Mouse (Mus musculus): Measurements from ENCODE around the gene Diras2.
A peak's percentile ranks its signal among the peaks of the same experiment; 100 is the strongest.

The Diras2 gene

DNA sequence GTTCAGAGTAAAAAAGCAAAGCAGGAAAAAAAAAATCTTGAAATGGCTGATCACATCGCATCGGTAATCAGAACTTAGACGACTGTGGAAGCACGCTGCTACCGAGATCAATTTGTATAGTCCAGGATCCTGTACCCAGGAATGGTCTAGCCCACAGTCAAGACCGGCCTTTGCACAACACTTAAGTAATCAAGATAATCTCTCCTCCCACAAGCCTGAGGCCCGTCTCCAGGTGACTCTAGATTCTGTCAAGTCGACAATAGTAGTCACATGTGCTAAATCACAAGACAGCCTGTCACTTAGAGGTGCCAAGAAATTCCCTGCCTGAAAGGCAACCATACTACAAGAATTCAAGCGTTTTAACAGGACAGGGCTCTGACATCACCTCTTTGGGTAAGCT lies at the start of gene Diras2:
Gene Diras2, minus strand, starts transcription at position 159 of the 400 bp plus-strand sequence.
- no peak for DNase-seq (ENCODE audit: low read depth, low spot score)

DNA sequence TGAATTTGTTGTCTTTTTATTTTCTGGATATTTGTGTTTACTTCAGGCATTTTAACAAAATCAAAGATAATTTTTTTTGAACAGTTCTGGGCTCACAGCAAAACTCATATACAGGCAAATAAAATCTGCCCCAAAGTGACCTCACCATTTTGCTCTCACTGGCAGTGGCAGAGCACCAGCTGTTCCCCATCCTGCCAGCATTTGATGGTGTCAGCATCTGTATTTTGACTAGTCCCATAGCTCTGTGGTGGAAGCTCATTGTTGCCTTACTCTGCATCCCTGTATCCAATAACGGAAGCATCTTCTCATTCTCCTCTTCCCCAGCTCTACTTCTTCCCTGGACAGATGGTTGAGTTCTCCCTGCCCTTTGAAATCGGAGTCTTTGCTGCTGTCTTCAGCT lies 47.7 kb upstream of the Diras2 start:
- no peak for DNase-seq (ENCODE audit: low read depth, low spot score)

DNA sequence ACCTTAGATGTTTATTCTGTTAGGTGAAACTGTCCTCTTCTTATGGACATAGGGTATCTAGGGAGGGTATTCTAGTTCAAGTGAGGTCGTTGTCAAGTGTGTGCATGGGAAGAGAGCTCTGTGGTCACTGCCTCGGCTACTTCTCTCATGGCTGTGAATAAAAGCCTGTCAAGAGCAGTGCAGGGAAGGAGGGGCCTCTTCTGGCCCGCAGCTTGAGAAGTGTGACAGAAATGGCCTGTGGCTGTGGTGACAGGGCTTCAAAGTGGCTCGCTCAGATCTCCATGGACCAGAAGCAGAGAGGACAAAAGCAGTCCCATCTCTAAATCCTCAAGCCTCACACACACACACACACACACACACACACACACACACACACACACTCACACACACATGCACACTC lies 46.9 kb upstream of the Diras2 start:
- DNase-seq (ENCODE audit: low read depth, low spot score) = no peak

DNA sequence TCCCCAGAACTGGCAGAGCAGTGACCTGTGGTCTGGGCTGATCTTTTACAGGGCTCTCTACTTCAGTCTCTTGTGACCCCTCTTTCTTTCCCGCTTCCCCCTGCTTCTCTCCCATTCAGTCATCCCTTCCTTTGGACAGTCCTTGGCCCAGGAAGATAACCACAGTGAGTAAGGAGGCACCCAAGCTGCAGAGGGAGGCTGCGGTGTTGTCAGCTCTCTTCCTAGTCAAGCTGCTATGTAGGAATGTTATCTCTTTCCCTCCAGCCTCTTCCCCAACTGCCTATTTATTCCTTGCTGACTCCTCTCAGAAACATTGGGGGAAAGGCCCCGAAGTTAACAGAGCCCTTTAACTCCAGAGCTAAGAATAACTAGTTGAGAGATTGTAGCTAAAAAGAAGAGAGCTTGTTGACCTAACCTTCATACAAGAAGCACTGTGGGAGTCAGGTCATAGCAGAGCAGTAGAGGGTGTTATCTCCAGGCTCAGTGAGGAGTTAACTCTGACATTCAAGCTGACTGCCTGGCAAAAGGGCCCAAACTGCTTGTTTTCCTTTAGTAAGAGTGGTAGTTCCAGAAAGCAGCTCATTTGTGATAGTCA lies 46.3 kb upstream of the Diras2 start:
- DNase-seq (ENCODE audit: low read depth, low spot score) = no peak

DNA sequence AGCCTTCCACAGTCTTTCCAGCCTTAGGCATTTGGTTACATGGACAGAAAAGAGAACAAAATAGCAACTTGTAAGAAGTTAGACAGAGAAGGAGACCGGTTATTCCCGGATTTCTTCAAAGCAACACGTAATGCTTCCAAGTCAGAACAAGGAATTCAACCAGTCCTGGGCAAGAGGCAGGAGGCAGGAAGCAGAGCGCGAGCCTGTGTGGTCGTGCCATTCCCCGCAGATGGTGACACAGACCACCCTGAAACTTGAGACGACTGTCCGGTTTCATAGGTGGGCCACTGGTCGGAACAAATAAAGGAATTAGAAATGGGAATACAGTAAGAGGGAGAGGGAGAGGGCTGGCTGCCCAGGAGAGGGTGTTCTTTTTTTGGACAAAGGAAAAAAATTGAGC lies 45.8 kb upstream of the Diras2 start:
- DNase-seq (ENCODE audit: low read depth, low spot score) = no peak

DNA sequence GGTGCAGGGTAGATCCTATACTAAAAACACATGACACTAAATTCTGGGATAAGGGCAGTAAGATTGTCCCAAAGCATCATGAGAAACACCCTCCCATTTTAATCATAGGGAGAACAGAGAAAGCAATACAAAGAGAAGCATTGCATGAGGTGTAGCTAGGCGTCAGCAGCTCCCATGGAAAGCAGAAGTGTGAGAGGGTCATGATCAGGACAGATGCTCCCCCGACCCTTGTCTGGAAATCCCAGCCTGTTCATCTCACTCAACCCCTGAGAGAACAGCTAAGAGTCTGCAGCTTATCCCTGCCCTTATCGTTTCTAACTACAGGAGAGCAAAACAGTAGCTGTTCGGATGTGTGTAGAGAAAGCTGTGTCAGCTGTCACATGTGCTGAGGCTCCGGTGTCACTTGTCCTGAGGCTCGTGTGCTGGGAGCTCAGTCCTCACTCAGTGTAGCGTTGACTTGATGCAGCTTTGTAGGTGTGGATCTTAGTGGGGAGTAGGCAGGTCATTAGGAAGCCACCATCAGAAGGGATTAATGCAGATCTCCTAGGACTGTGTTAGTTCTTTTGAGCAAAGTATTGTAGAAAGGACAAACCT lies 45.0 kb upstream of the Diras2 start:
- no peak for DNase-seq (ENCODE audit: low read depth, low spot score)

DNA sequence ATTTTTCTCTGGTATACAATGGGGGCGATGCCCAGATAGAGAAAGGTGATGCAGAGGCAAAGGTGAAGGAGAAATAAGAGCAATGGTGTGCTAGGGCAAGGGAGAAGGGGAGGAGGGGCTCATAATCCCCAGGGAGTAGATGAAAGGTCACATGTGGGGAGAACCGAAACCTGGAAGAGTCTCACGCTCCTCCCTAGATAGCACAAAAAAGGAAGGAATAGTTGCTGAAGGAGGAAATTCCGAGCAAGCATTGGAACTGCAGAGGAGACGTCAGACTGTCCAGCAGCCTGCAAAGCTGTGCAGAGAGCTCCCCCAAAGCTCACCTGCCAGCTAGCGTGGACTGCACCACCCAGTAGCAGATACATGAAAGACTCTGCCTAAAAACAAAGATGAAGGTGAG lies 44.4 kb upstream of the Diras2 start:
- DNase-seq (ENCODE audit: low read depth, low spot score) = no peak

DNA sequence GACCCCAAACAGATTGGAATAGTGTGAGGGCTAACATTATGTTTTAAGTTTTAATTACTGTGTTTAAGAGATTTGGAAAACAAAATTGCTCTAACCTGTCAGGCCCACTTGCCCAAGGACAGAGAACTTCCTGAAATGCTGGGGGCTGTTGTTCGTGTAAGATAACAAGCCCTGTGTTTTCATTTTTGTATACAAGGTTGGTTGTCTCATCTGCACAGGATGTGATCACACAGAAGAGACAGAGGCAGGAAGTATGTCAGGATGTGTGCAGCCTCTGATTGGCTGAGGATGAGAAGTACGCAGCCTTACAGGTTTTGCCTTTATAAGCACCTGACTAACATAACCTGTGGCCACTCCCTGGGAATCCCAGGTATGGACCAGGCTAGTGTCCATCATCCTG lies 43.2 kb upstream of the Diras2 start:
- no peak for DNase-seq (ENCODE audit: low read depth, low spot score)

DNA sequence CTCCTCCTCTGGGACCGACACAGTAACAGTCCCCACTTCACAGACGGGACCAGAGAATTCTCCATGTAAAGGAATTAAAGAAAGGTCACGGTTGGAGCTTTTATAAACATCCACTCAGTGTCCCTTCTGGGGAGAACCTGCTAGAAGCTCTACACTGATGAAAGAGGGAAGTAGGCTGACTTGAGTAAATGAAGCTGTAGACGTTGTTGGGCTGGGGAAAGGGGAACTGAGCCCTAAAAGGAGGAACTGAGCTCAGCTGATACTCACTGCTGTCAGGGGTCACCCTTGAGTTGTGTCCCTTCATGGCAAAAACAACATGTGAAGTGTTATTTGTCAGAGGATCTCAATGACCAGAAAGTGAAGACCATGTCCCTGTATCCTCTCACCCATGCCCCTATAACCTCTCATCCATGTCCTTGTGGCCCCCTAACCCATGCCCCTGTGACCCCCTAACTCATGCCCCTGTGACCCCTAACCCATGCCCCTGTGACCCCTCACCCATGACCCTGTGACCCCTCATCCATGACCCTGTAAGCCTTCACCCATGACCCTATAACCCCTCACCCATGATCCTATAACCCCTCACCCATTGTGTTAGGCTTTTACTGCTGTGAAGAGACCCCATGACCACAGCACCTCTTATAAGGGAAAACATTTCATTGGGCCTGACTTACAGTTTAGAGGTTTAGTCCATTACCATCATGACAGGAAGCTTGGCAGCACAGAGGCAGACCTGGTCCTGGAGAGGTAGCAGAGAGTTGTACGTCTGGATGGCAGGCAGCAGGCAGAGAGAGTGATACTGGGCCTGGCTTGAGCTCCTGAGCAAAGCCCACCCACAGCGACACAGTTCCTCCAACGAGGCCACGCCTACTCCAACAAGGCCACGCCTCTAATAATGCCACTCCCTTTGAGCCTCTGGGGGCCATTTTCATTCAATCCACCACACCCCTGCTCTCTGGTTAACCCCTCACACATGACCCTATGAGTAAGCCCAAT lies 41.7 kb upstream of the Diras2 start:
- peak; percentile 74 for DNase-seq (ENCODE audit: low read depth, low spot score)

DNA sequence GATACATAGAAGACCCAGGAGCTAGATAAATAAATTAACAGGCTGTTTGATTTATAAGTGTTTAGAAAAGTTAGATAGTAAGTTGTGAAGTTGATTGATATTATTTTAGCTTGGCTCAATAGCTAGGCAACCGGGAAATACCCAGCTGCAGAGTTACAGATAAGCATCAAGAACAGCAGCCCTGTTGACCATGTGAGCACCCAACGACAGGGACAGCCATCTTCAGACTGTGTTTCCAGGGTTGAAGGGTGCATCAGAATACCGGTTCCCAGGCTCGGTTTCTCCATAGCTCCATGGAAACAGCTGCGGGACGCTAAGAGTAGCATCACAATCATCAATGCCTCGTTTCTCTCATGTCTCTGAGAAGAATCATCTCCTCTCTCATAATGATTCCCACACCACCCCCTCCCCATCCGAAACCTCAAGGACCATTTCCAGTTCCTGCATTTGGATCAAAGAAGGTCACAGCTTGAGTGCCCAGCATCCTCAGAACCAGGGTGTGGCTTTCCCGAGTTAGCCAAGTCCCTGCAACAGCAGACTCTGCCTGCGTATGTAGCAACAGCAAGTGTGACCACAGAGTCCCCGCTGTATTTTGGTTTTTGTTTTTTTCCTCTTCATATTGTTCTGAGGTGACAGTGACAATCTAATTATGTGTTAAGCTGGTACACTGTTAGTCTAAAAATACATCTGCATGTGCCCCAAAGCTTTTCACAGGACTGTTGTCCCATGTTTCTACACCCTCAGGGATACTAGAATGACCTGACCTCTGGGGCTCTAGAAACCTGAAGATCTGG lies 40.7 kb upstream of the Diras2 start:
- peak; percentile 32 for DNase-seq (ENCODE audit: low read depth, low spot score)

DNA sequence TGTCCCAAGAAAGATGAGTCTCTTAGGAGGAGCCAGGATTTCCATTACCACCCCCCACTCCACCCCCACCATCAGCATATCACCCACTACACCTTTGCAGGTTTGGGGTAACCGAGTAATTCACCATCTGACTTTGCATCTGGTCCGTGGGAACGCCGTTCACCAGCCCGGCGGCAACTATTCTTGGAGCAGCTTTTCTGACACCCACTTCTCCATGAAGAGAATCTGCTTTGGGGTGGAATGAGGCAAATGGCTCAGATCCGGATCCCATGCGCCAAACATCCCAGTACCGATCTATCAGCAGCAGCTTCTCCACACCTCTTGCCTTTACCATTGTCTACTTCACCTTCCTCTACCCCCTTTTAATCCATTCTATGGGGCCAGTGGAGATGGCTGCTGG lies 39.2 kb upstream of the Diras2 start:
- DNase-seq (ENCODE audit: low read depth, low spot score) = no peak

DNA sequence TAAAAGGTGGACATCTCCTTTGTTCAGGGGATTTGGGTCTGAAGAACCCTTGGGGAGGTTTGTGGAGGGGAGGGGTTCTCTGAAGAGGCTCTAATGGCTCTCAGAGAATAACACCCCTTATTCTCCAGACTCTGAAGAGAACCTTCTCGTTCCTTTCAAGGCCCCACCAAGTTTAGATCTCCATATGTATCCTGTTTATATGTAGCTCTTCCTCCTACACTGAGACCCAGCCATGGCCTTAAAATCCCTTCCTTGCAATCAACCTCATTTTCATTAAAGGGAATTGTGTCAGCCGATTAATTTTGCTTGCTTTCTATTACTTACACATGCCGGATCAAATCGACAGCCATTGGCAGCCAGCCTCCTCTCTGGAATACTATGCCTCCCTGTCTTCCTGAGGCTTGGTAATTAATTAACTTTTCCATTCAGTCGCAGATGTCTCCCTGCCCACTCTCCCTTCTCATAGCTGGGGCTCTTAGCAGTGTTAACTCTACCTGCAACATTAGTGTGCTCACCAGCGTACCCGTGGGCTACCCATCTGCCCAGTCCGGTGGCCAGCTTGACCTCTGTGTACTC lies 38.2 kb upstream of the Diras2 start:
- DNase-seq (ENCODE audit: low read depth, low spot score) = no peak

DNA sequence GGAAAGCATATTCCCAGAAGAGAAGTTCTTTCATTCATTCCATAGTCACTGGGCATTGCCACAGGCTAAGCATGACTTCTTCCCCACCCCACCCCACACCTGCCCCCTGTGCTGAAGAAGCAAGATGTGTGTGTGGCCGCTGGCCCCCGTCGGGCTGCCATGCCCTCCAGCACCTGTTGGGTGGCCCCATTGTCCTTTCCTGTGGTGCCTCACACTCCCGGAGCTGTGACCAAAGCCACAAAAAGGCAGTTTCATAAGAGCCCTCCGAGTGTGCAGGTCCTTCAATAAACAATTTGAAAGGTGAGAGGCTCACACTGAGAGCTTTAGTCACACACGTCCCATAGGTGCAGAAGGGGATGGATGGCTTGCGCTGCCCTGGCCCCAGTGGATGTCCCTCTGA lies 35.7 kb upstream of the Diras2 start:
- DNase-seq (ENCODE audit: low read depth, low spot score) = no peak

DNA sequence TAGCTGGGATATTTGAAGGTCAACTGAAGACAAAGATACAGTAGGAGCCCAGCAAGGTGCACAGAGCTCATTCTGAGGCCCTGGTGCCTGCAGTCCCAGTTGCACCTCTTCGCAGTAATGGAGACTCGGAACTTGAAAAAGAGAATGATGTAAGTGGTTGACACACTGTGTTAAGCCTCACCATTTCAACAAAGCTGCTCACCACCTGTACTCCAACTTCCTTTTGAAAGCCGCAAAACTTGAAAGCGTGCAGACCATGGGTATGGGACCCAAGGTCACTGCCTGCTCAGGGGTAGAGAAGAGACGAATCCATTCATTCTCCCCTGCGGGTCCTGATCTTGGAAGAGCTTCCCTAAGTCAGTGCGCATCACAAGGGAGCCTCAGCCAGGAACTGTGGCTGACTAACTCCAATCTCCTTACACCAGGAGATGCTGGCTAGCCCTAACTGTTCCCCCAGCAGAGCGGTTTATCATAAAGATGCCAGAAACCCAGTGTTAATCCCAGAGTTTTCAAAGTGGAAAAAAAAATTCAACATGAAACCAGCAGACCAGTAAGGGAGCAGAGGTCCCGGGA lies 35.2 kb upstream of the Diras2 start:
- no peak for DNase-seq (ENCODE audit: low read depth, low spot score)

DNA sequence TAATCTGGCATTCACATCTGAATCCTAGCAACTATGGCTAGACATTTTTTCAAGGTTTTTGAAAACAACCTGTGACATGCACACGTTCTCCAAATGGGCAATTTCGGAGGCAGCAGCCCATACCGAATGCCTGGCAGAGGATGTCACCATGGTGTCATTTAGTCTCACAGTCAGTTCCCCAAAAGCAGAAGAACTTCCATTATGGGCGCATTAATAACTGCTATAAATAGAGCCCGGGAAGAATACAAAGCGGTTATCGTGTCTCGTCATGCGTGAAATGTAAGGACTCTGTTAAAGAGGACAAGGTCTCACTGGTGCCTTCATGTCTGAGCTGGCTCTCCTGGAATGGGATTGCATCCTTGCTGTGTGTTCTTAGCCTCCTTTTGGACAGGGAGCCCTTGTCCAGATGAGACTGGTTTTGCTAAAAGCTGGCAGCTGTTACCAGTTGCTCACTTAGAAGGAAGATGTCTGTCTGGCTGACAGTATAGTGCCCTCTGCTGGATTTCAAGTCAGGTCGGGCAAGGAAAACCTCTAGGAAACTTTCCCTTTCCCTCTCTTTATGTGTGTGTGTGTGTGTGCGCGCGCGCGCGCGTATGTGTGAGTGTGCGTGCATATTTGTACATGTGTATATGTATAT lies 34.1 kb upstream of the Diras2 start:
- DNase-seq (ENCODE audit: low read depth, low spot score) = no peak

DNA sequence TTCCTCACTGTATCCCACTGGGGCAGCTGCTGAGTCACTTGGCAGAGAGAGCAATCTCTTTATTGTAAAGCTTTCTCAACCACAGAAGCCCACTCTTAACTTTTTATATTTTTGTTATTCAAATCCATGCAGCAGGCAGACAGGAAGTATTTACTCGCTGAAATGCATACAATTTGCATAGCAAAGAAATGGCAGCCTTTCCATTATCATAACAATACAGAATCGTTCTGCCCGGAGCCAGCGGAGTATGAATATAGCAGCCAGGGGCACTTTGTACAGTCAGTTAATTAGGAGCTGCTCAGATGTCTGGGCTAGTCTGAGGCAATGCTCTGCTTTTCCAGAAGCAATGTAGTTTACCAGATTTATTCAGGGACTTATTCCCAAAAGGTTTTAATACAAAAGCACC lies 31.1 kb upstream of the Diras2 start:
- DNase-seq (ENCODE audit: low read depth, low spot score) = no peak

DNA sequence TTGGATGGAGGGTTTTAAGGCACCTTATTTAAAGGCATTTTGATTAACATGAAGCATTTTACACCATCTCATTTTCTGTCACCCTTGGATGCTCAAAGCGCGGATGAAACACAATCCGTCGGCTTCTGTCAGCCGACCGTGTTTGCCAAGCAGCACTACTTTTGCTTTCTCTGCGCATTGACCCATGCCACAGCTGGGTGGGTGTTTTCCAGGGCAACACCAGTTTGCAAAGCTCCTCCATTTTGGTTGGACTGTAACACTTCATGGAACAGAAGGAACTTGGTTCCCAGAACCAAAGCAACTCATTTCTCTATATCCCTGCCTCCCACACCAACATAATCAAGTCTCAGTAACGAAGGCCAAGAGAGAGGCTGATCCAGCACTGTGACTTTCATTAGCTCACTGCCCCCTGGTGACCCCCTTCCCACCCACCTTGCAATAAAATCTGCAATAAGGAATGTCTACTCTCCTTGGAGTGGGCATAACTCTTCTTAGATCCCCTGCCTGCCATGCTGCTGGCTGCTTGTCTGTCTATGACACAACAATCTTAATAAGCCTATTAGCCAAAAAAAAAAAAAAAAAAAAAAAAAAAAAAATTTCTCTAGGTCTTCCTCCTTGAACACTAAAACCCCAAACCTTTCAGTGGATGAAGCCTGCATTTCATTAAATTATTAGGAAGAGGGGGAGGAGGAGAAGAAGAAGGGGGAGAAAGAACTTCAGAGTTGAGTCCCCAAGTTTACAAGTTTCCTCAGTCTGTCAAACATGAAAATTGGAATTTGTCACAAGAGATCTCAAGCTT lies 30.5 kb upstream of the Diras2 start:
- DNase-seq (ENCODE audit: low read depth, low spot score) = no peak

DNA sequence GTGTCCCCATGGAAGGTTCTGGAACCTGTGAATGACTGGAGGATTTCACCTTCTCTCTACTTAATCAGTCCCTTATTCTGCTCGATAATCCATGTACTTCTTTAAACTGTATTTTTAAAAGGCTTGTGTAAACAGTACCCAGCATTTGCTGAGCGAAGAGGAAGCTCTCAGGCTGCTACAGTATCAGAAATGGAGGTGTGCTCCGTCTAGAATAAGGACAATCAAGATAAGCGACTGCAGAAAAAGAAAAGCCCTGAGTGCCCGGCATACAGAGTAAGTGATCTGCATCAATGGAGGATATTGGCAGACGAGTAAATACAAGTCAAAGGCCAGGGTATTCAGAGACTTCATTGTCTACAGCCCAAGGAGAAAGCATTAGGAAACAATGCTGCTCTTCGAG lies 26.3 kb upstream of the Diras2 start:
- DNase-seq (ENCODE audit: low read depth, low spot score) = no peak

DNA sequence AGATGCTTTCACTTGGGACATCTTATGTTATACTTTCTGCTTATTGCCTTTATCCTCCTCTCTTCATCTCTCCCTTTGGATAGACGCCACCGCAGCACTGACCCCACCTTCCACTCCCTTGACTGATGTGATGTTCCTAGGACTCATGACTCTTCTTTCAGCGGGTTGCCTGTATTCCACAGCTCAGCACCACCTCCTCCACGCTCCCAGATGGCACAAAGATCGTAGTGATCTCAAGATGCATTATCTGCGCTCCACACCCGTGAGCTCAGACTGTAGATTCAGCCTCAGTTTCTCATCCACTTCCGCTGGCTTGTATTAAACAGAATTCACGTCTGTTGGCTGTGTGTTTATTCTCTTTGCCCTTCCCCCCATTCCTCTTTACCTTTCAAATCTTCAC lies 23.6 kb upstream of the Diras2 start:
- no peak for DNase-seq (ENCODE audit: low read depth, low spot score)

Measured in skeletal muscle tissue, adult 2 months (tissue).